Mouse (Mus musculus): ENCODE measurements around the gene Adcy4. TPM values are rescaled to one million over a fixed set of nuclear protein-coding genes. Genes with fewer than 3 reads are reported as not detected.

Adcy4 gene
- 0.02 TPM for polyA plus RNA-seq (2012; fragmentation: generic; extraction: Trizol)
- long read RNA-seq, experiment 1: 0 reads
- long read RNA-seq, experiment 2: 0 reads

GRCm38 (mm10) chr14:55783958-55784235 is at the start of gene Adcy4:
TSS of gene Adcy4 (minus strand) at chr14:55784095.
- Histone ChIP-seq H3K79me2 (ENCODE audit: control insufficient read depth, insufficient read depth) (no peaks in the 10 kb centered on the region), H3K79me3 (ENCODE audit: low read depth) (no peaks in the 10 kb centered on the region), H3K4me3 (ENCODE audit: insufficient read depth, poor library complexity, severe bottlenecking) (no peak within 1 kb of the TSS), H3ac (ENCODE audit: control insufficient read depth, insufficient read length, low read depth) (no peak within 1 kb of the TSS), H3K27me3 (ENCODE audit: control insufficient read depth, insufficient read depth, insufficient read length) (no peaks in the 10 kb centered on the region), H3K36me3 (ENCODE audit: control insufficient read depth, insufficient read depth) (no peaks in the 10 kb centered on the region)
- TF ChIP-seq USF1 (IDR thresholded peaks at IDR 0.05; ENCODE audit: low read depth) (no peak), CEBPB (IDR thresholded peaks at IDR 0.05; ENCODE audit: low read depth) (no peak), MYOD1 (IDR thresholded peaks at IDR 0.05; ENCODE audit: control insufficient read depth, insufficient read length, low read depth) (no peak), MYOG (IDR thresholded peaks at IDR 0.05; ENCODE audit: control insufficient read depth, extremely low read depth, insufficient read length) (no peak), MAX (IDR thresholded peaks at IDR 0.05) (no peak), CTCF (IDR thresholded peaks at IDR 0.05; ENCODE audit: control insufficient read depth, insufficient read depth, insufficient read length) (no peak), FOSL1 (IDR thresholded peaks at IDR 0.05; ENCODE audit: insufficient read depth, low read length, poor library complexity, severe bottlenecking) (no peak)

GRCm38 (mm10) chr14:55833126-55833525 is 49.2 kb upstream of the Adcy4 start:
- no peak overlapping the region for H3K4me3 ChIP-seq (ENCODE audit: insufficient read depth, poor library complexity, severe bottlenecking)
- no peaks in the 10 kb centered on the region for H3K36me3 ChIP-seq (ENCODE audit: control insufficient read depth, insufficient read depth)
- no peaks in the 10 kb centered on the region for H3K27me3 ChIP-seq (ENCODE audit: control insufficient read depth, insufficient read depth, insufficient read length)
- no peak for TF ChIP-seq CEBPB (IDR thresholded peaks at IDR 0.05; ENCODE audit: low read depth)
- no peak for TF ChIP-seq MYOG (IDR thresholded peaks at IDR 0.05; ENCODE audit: control insufficient read depth, extremely low read depth, insufficient read length)
- TF ChIP-seq MAX (IDR thresholded peaks at IDR 0.05): no peak
- TF ChIP-seq MYOD1 (IDR thresholded peaks at IDR 0.05; ENCODE audit: control insufficient read depth, insufficient read length, low read depth): no peak
- TF ChIP-seq FOSL1 (IDR thresholded peaks at IDR 0.05; ENCODE audit: insufficient read depth, low read length, poor library complexity, severe bottlenecking): no peak
- TF ChIP-seq CTCF (IDR thresholded peaks at IDR 0.05; ENCODE audit: control insufficient read depth, insufficient read depth, insufficient read length): no peak
- no peak for TF ChIP-seq USF1 (IDR thresholded peaks at IDR 0.05; ENCODE audit: low read depth)
- no peak overlapping the region for H3ac ChIP-seq (ENCODE audit: control insufficient read depth, insufficient read length, low read depth)
- no peaks in the 10 kb centered on the region for H3K79me3 ChIP-seq (ENCODE audit: low read depth)
- H3K79me2 ChIP-seq (ENCODE audit: control insufficient read depth, insufficient read depth): no peaks in the 10 kb centered on the region

GRCm38 (mm10) chr14:55830331-55830730 is 46.4 kb upstream of the Adcy4 start:
- no peak overlapping the region for H3ac ChIP-seq (ENCODE audit: control insufficient read depth, insufficient read length, low read depth)
- H3K36me3 ChIP-seq (ENCODE audit: control insufficient read depth, insufficient read depth): no peaks in the 10 kb centered on the region
- H3K79me3 ChIP-seq (ENCODE audit: low read depth): no peaks in the 10 kb centered on the region
- TF ChIP-seq USF1 (IDR thresholded peaks at IDR 0.05; ENCODE audit: low read depth) (no peak), MAX (IDR thresholded peaks at IDR 0.05) (no peak), MYOG (IDR thresholded peaks at IDR 0.05; ENCODE audit: control insufficient read depth, extremely low read depth, insufficient read length) (no peak), CEBPB (IDR thresholded peaks at IDR 0.05; ENCODE audit: low read depth) (no peak)
- no peaks in the 10 kb centered on the region for H3K27me3 ChIP-seq (ENCODE audit: control insufficient read depth, insufficient read depth, insufficient read length)
- H3K4me3 ChIP-seq (ENCODE audit: insufficient read depth, poor library complexity, severe bottlenecking): no peak overlapping the region
- H3K79me2 ChIP-seq (ENCODE audit: control insufficient read depth, insufficient read depth): no peaks in the 10 kb centered on the region

- Histone ChIP-seq H3K27me3 (ENCODE audit: control insufficient read depth, insufficient read depth, insufficient read length) (no peaks in the 10 kb centered on the region), H3K4me3 (ENCODE audit: insufficient read depth, poor library complexity, severe bottlenecking) (no peak overlapping the region), H3K79me2 (ENCODE audit: control insufficient read depth, insufficient read depth) (no peaks in the 10 kb centered on the region), H3K79me3 (ENCODE audit: low read depth) (no peaks in the 10 kb centered on the region), H3K36me3 (ENCODE audit: control insufficient read depth, insufficient read depth) (no peaks in the 10 kb centered on the region), H3ac (ENCODE audit: control insufficient read depth, insufficient read length, low read depth) (no peak overlapping the region)
- TF ChIP-seq MAX (IDR thresholded peaks at IDR 0.05) (no peak), CTCF (IDR thresholded peaks at IDR 0.05; ENCODE audit: control insufficient read depth, insufficient read depth, insufficient read length) (no peak), MYOG (IDR thresholded peaks at IDR 0.05; ENCODE audit: control insufficient read depth, extremely low read depth, insufficient read length) (no peak), CEBPB (IDR thresholded peaks at IDR 0.05; ENCODE audit: low read depth) (no peak), MYOD1 (IDR thresholded peaks at IDR 0.05; ENCODE audit: control insufficient read depth, insufficient read length, low read depth) (no peak), USF1 (IDR thresholded peaks at IDR 0.05; ENCODE audit: low read depth) (no peak), FOSL1 (IDR thresholded peaks at IDR 0.05; ENCODE audit: insufficient read depth, low read length, poor library complexity, severe bottlenecking) (no peak)
Measured at GRCm38 (mm10) chr14:55829854-55830253, 46.0 kb upstream of the Adcy4 start.

GRCm38 (mm10) chr14:55828716-55829263 is 44.9 kb upstream of the Adcy4 start:
- Histone ChIP-seq H3K4me3 (ENCODE audit: insufficient read depth, poor library complexity, severe bottlenecking) (no peak overlapping the region), H3K79me2 (ENCODE audit: control insufficient read depth, insufficient read depth) (no peaks in the 10 kb centered on the region), H3K27me3 (ENCODE audit: control insufficient read depth, insufficient read depth, insufficient read length) (no peaks in the 10 kb centered on the region), H3K36me3 (ENCODE audit: control insufficient read depth, insufficient read depth) (no peaks in the 10 kb centered on the region), H3ac (ENCODE audit: control insufficient read depth, insufficient read length, low read depth) (no peak overlapping the region), H3K79me3 (ENCODE audit: low read depth) (no peaks in the 10 kb centered on the region)
- no peak for TF ChIP-seq USF1 (IDR thresholded peaks at IDR 0.05; ENCODE audit: low read depth)
- no peak for TF ChIP-seq MYOG (IDR thresholded peaks at IDR 0.05; ENCODE audit: control insufficient read depth, extremely low read depth, insufficient read length)
- no peak for TF ChIP-seq MYOD1 (IDR thresholded peaks at IDR 0.05; ENCODE audit: control insufficient read depth, insufficient read length, low read depth)
- no peak for TF ChIP-seq FOSL1 (IDR thresholded peaks at IDR 0.05; ENCODE audit: insufficient read depth, low read length, poor library complexity, severe bottlenecking)
- no peak for TF ChIP-seq CTCF (IDR thresholded peaks at IDR 0.05; ENCODE audit: control insufficient read depth, insufficient read depth, insufficient read length)
- no peak for TF ChIP-seq CEBPB (IDR thresholded peaks at IDR 0.05; ENCODE audit: low read depth)
- TF ChIP-seq MAX (IDR thresholded peaks at IDR 0.05): no peak
